Mouse (Mus musculus): ENCODE results near the gene Cpz. TPM values are rescaled to one million over a fixed set of nuclear protein-coding genes. Genes with fewer than 3 reads are reported as not detected.
A peak's percentile ranks its signal among the peaks of the same experiment; 100 is the strongest.

Cpz gene
- total and polyA plus RNA-seq, 3 experiments, result 0.10 TPM; not detected in 2

- Histone ChIP-seq H3K27me3 (ENCODE audit: control insufficient read depth in 1 of 2, insufficient read depth in 2 of 2, low read length in 2 of 2) (no peaks in the 10 kb centered on the region), H3K4me1 (ENCODE audit: control insufficient read depth in 1 of 2, insufficient read depth in 2 of 2, low read length in 2 of 2) (no peaks in the 10 kb centered on the region), H3K4me3 (ENCODE audit: control insufficient read depth in 1 of 2, insufficient read depth in 1 of 2, low read depth in 2 of 2, low read length in 2 of 2) (no peak overlapping the region), H3K9ac (ENCODE audit: control insufficient read depth, low read depth, low read length, poor library complexity, severe bottlenecking) (no peak overlapping the region), H3K27ac (ENCODE audit: control insufficient read depth, low read depth, low read length) (no peak overlapping the region), H3K79me2 (ENCODE audit: control insufficient read depth, insufficient read depth, low read length, poor library complexity) (no peaks in the 10 kb centered on the region), H3K36me3 (ENCODE audit: control insufficient read depth in 1 of 2, insufficient read depth in 2 of 2, low read length in 2 of 2) (no peaks in the 10 kb centered on the region), H3K9me3 (replicated peaks; ENCODE audit: insufficient read depth, low read length) (no peaks in the 10 kb centered on the region)
- DNase-seq (ENCODE audit: low read depth, low spot score), result no peak
- TF ChIP-seq MAFK (IDR thresholded peaks at IDR 0.05; ENCODE audit: borderline replicate concordance, low read depth, low read length), result no peak
- TF ChIP-seq HCFC1 (IDR thresholded peaks at IDR 0.05; ENCODE audit: low read depth, low read length), result no peak
These were observed 1.1 kb downstream of the Cpz start for GRCm38 (mm10) chr5:35524381-35524780.

GRCm38 (mm10) chr5:35523735-35524134 is 1.8 kb downstream of the Cpz start:
- H3K9ac ChIP-seq (ENCODE audit: control insufficient read depth, low read depth, low read length, poor library complexity, severe bottlenecking), result no peak overlapping the region
- peak; percentile 59 for TF ChIP-seq RAD21 (IDR thresholded peaks at IDR 0.05; ENCODE audit: low read depth, low read length)
- TF ChIP-seq CTCF (IDR thresholded peaks at IDR 0.05 in 2 of 3, conservative IDR thresholded peaks at IDR 0.05 in 1 of 3; ENCODE audit: control insufficient read depth in 1 of 3, insufficient read depth in 1 of 3, low read depth in 2 of 3, low read length in 3 of 3, poor library complexity in 1 of 3, severe bottlenecking in 1 of 3), result peak; percentile 56 to 59 (median 56)
- TF ChIP-seq SMC3 (IDR thresholded peaks at IDR 0.05; ENCODE audit: low read depth, low read length), result peak; percentile 45
- TF ChIP-seq E2F4 (IDR thresholded peaks at IDR 0.05; ENCODE audit: borderline replicate concordance, low read depth, low read length), result no peak
- TF ChIP-seq POLR2AphosphoS2 (IDR thresholded peaks at IDR 0.05; ENCODE audit: low read length), result no peak
- H3K79me2 ChIP-seq (ENCODE audit: control insufficient read depth, insufficient read depth, low read length, poor library complexity), result no peaks in the 10 kb centered on the region
- H3K36me3 ChIP-seq (ENCODE audit: control insufficient read depth in 1 of 2, insufficient read depth in 2 of 2, low read length in 2 of 2), result no peaks in the 10 kb centered on the region
- H3K27me3 ChIP-seq (ENCODE audit: control insufficient read depth in 1 of 2, insufficient read depth in 2 of 2, low read length in 2 of 2), result no peaks in the 10 kb centered on the region
- H3K4me1 ChIP-seq (ENCODE audit: control insufficient read depth in 1 of 2, insufficient read depth in 2 of 2, low read length in 2 of 2), result no peaks in the 10 kb centered on the region
- H3K9me3 ChIP-seq (replicated peaks; ENCODE audit: insufficient read depth, low read length), result no peaks in the 10 kb centered on the region
- H3K27ac ChIP-seq (ENCODE audit: control insufficient read depth, low read depth, low read length), result no peak overlapping the region
- DNase-seq (ENCODE audit: low read depth, low spot score), result peak; percentile 17
- no peak overlapping the region for H3K4me3 ChIP-seq (ENCODE audit: control insufficient read depth in 1 of 2, insufficient read depth in 1 of 2, low read depth in 2 of 2, low read length in 2 of 2)

GRCm38 (mm10) chr5:35516781-35517180 is 8.7 kb downstream of the Cpz start:
- Histone ChIP-seq H3K4me1 (ENCODE audit: control insufficient read depth in 1 of 2, insufficient read depth in 2 of 2, low read length in 2 of 2) (no peaks in the 10 kb centered on the region), H3K27me3 (ENCODE audit: control insufficient read depth in 1 of 2, insufficient read depth in 2 of 2, low read length in 2 of 2) (no peaks in the 10 kb centered on the region), H3K4me3 (ENCODE audit: control insufficient read depth in 1 of 2, insufficient read depth in 1 of 2, low read depth in 2 of 2, low read length in 2 of 2) (no peak overlapping the region), H3K27ac (ENCODE audit: control insufficient read depth, low read depth, low read length) (no peak overlapping the region), H3K36me3 (ENCODE audit: control insufficient read depth in 1 of 2, insufficient read depth in 2 of 2, low read length in 2 of 2) (no peaks in the 10 kb centered on the region), H3K9me3 (replicated peaks; ENCODE audit: insufficient read depth, low read length) (no peaks in the 10 kb centered on the region), H3K79me2 (ENCODE audit: control insufficient read depth, insufficient read depth, low read length, poor library complexity) (no peaks in the 10 kb centered on the region), H3K9ac (ENCODE audit: control insufficient read depth, low read depth, low read length, poor library complexity, severe bottlenecking) (no peak overlapping the region)
- TF ChIP-seq NELFE (IDR thresholded peaks at IDR 0.05; ENCODE audit: low read depth, low read length) (no peak), POLR2AphosphoS5 (IDR thresholded peaks at IDR 0.05; ENCODE audit: borderline replicate concordance, low read depth, low read length) (no peak)
- no peak for DNase-seq (ENCODE audit: low read depth, low spot score)

- Histone ChIP-seq H3K4me1 (ENCODE audit: control insufficient read depth in 1 of 2, insufficient read depth in 2 of 2, low read length in 2 of 2) (no peaks in the 10 kb centered on the region), H3K9me3 (replicated peaks; ENCODE audit: insufficient read depth, low read length) (no peaks in the 10 kb centered on the region), H3K27ac (ENCODE audit: control insufficient read depth, low read depth, low read length) (no peak overlapping the region), H3K79me2 (ENCODE audit: control insufficient read depth, insufficient read depth, low read length, poor library complexity) (no peaks in the 10 kb centered on the region), H3K36me3 (ENCODE audit: control insufficient read depth in 1 of 2, insufficient read depth in 2 of 2, low read length in 2 of 2) (no peaks in the 10 kb centered on the region), H3K9ac (ENCODE audit: control insufficient read depth, low read depth, low read length, poor library complexity, severe bottlenecking) (no peak overlapping the region), H3K27me3 (ENCODE audit: control insufficient read depth in 1 of 2, insufficient read depth in 2 of 2, low read length in 2 of 2) (no peaks in the 10 kb centered on the region), H3K4me3 (ENCODE audit: control insufficient read depth in 1 of 2, insufficient read depth in 1 of 2, low read depth in 2 of 2, low read length in 2 of 2) (no peak overlapping the region)
- peak; percentile 19 for DNase-seq (ENCODE audit: low read depth, low spot score)
- no peak for TF ChIP-seq NELFE (IDR thresholded peaks at IDR 0.05; ENCODE audit: low read depth, low read length)
- no peak for TF ChIP-seq TBP (IDR thresholded peaks at IDR 0.05; ENCODE audit: low read depth, low read length)
- no peak for TF ChIP-seq MYB (IDR thresholded peaks at IDR 0.05; ENCODE audit: low read depth, low read length)
- peak; percentile 47 for TF ChIP-seq RAD21 (IDR thresholded peaks at IDR 0.05; ENCODE audit: low read depth, low read length)
- TF ChIP-seq CHD2 (IDR thresholded peaks at IDR 0.05; ENCODE audit: low read length), result no peak
- no peak for TF ChIP-seq POLR2A (IDR thresholded peaks at IDR 0.05; ENCODE audit: control insufficient read depth in 1 of 2, insufficient read depth in 1 of 2, low read depth in 1 of 2, low read length in 2 of 2, poor library complexity in 1 of 2)
- no peak for TF ChIP-seq MAFK (IDR thresholded peaks at IDR 0.05; ENCODE audit: borderline replicate concordance, low read depth, low read length)
- TF ChIP-seq SMC3 (IDR thresholded peaks at IDR 0.05; ENCODE audit: low read depth, low read length), result peak; percentile 28
- TF ChIP-seq CTCF (IDR thresholded peaks at IDR 0.05 in 2 of 3, conservative IDR thresholded peaks at IDR 0.05 in 1 of 3; ENCODE audit: control insufficient read depth in 1 of 3, insufficient read depth in 1 of 3, low read depth in 2 of 3, low read length in 3 of 3, poor library complexity in 1 of 3, severe bottlenecking in 1 of 3), result peak; percentile 41 to 55 (median 43)
- 0 out of 2 replicates have a peak, but pooled peaks have one; percentile 12 for TF ChIP-seq ZC3H11A (IDR thresholded peaks at IDR 0.05; ENCODE audit: low read depth, low read length)
- no peak for TF ChIP-seq SIN3A (IDR thresholded peaks at IDR 0.05; ENCODE audit: low read length)
- no peak for TF ChIP-seq ZNF384 (IDR thresholded peaks at IDR 0.05; ENCODE audit: low read depth, low read length)
These were observed 14.9 kb downstream of the Cpz start for GRCm38 (mm10) chr5:35510589-35510988.

Measured in MEL (cell line).